Mouse (Mus musculus) forebrain, postnatal 0 days (tissue): ENCODE results near the gene Nudt22. TPM values are rescaled to one million over a fixed set of nuclear protein-coding genes. Genes with fewer than 3 reads are reported as not detected.

ENCODE experiments used
- ATAC-seq: fragments of 200-750 bp; cut with Nextera tagmentation; 2 replicates; pipeline ENCODE4 v1.8.0; 2017; ENCODE audit warnings: mild to moderate bottlenecking, moderate library complexity
- DNase-seq: peaks from one replicate; pipeline ENCODE4 v3.0.0-alpha.2; 2015
- H3K27ac ChIP-seq: fragments of 300-500 bp; sonication (generic); 2 replicates; pipeline ENCODE4 v1.5.1; 2014; ENCODE audit warnings: low read depth, mild to moderate bottlenecking, antibody characterized with exemption, low read length, moderate library complexity, mixed read lengths
- H3K27me3 ChIP-seq: fragments of 300-500 bp; sonication (generic); 2 replicates; pipeline ENCODE4 v1.6.1; 2014; ENCODE audit warnings: mild to moderate bottlenecking, low read length, mixed read lengths; ENCODE audit not compliant: insufficient read depth
- H3K36me3 ChIP-seq: fragments of 300-500 bp; sonication (generic); 2 replicates; pipeline ENCODE4 v1.6.1; 2014; ENCODE audit warnings: mild to moderate bottlenecking, moderate library complexity; ENCODE audit not compliant: insufficient read depth
- H3K4me1 ChIP-seq: fragments of 300-500 bp; sonication (generic); 2 replicates; pipeline ENCODE4 v1.6.1; 2014; ENCODE audit warnings: antibody characterized with exemption; ENCODE audit not compliant: insufficient read depth
- H3K4me2 ChIP-seq: fragments of 300-500 bp; sonication (generic); 2 replicates; pipeline ENCODE4 v1.6.1; 2014; ENCODE audit warnings: low read depth, mild to moderate bottlenecking, moderate library complexity
- H3K4me3 ChIP-seq: fragments of 300-500 bp; sonication (generic); 2 replicates; pipeline ENCODE4 v1.5.1; 2014; ENCODE audit warnings: low read depth, low read length, mixed read lengths
- H3K9ac ChIP-seq: fragments of 300-500 bp; sonication (generic); 2 replicates; pipeline ENCODE4 v1.6.1; 2014; ENCODE audit warnings: mild to moderate bottlenecking
- H3K9me3 ChIP-seq: fragments of 300-500 bp; sonication (generic); 2 replicates; pipeline ENCODE4 v1.6.1; 2016; ENCODE audit warnings: low read length
- CTCF ChIP-seq: sonication (generic); IDR thresholded peaks from 2 replicates; pipeline ENCODE4 v1.5.1; 2016; ENCODE audit warnings: antibody characterized with exemption, control low read depth, low read depth
- WGBS: fragments of 180-500 bp; shearing (Covaris S2); extraction: QIAGEN DNeasy Blood & Tissue Kit; methylation state at CpG from one replicate; pipeline ENCODE4 v1.1.7; 2014; 5-methylcytosine and 5-hydroxymethylcytosine counted together
- polyA plus RNA-seq: library from polyadenylated mRNA; unstranded; fragments of >200 nt; fragmentation: Nextera tagmentation; extraction: Ambion mirVana; gene quantifications from 2 replicates; pipeline ENCODE4 v1.2.1, GENCODE M21; 2015
- total RNA-seq: library from RNA; depleted of rRNA; stranded (reverse); fragments of >200 nt; gene quantifications from 2 replicates; pipeline ENCODE4 v1.2.3, GENCODE M21; 2014

The Nudt22 gene
- total and polyA plus RNA-seq, 2 experiments from 2014 or later = 7.9 to 15.3 TPM

DNA sequence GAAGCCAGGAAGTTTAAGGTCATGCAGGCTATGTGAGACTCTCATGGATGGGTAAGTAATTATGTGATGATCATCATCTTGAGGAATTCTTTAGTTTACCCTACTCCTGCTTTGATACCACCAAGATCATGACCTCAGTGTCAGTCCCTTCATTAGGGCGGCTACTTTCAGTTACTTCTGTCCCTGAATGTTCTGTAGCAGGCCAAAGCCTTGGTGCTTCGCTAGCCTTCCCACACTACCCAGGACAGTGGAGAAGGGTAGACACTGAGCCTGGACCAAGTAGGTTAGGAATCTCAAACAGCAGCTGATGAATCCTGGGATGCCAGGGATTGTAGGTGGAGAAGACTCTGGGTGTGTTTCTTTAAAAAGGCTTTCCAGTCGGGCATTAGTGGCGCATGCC is 14.5 kb downstream of the Nudt22 start:
- Histone ChIP-seq H3K27ac (no peak overlapping the region), H3K4me3 (no peak overlapping the region), H3K4me1 (peaks cover 14% of the 10 kb centered on the region), H3K27me3 (no peaks in the 10 kb centered on the region), H3K36me3 (peaks cover 30% of the 10 kb centered on the region), H3K9me3 (no peaks in the 10 kb centered on the region), H3K4me2 (no peak overlapping the region), H3K9ac (no peak overlapping the region)
- no peak for TF ChIP-seq CTCF
- ATAC-seq = no peak
- DNase-seq = no peak
- 92% methylated on average over 4 of the region's 4 CpGs for WGBS

DNA sequence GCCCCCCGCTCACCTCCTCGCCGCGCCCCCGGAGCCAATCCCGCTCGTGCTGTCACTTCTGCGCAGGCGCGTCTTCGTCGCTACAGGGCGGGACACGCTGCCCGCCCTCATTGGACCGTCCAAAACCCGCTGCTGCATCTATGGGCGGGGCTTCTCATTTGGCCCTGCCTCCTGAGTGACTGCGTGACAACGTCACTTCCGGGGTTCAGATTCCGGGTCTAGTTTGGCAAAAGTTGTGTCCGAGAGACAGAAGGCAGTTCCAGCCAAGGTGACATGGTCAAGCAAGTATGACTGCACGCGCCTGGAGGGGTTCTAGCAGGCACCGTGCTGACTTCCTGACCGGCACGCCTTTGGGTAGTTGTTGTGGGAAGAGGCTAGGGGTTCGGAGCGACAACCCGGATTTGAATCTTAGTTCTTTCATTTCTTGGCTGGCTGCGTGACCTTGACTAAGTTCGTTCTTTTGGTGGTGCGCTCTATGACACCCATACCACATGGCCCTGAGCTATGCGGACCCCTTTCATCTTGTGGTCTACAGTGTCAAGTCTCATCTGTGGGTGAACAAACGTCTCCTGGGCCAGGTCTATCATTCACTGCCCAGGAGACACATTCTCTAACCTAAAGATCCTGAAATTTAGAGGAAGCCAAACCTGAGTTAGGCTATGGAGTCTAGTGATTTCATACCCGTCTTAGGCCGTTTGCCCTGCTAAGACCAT is 15.4 kb downstream of the Nudt22 start, which contains the start of gene Fkbp2:
Fkbp2 (minus strand) TSS at position 121 of the 713 bp plus-strand sequence.
- Histone ChIP-seq H3K9me3 (no peaks in the 10 kb centered on the region), H3K9ac (peak within 1 kb of the TSS; percentile 74), H3K27ac (peak within 1 kb of the TSS; percentile 87), H3K4me2 (peak within 1 kb of the TSS; percentile 77), H3K36me3 (peaks cover 30% of the 10 kb centered on the region), H3K27me3 (no peaks in the 10 kb centered on the region), H3K4me3 (peak within 1 kb of the TSS; percentile 55), H3K4me1 (peaks cover 9% of the 10 kb centered on the region)
- ATAC-seq = peak; percentile 88
- DNase-seq = peak; percentile 100
- 2% methylated on average over 38 of the region's 38 CpGs for WGBS
- TF ChIP-seq CTCF = no peak

DNA sequence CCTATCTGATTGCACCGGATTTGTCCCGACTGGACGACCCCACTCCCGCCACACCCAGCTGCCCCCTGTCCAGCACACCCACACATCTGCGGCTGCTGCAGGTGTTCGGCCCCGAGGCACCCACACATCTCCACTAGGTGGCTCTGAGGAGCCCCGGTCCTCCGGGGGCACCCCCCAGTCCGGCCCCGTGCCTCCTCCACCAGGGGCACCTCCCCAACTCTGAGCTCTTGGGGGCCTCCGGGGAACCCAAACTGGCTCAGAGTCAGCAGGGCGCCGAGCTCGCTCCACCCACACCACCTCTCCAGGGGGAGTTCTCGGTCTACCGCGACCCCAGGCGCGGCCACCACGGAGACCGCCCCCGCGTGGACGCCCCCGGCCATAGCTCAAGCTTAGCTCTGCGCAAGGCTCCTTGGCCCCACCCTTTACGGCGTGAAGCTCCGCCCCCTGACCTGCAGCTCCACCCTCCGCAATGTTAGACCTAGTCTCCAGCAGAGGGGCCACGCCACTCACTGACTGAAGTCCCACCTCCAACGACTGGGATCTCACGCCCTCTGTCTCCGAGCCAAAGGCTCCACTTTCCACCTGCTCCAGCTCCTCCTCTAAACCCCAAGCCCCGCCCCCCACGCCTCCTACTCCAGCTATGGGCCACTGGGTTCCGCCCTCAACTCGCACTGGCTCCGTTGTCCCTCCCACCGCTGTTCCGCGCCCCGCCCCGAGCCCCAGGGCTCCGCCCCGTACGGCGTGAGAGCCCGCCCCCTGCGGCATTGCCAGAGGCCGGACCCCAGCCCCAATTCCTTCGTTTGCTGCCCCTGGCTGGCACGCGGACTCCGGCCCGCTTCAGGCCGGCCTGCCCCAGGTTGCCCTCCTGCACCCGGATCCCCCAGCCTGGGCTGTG is 16.2 kb downstream of the Nudt22 start:
- Histone ChIP-seq H3K27ac (peak overlapping the region; percentile 87), H3K36me3 (peaks cover 23% of the 10 kb centered on the region), H3K4me1 (peaks cover 9% of the 10 kb centered on the region), H3K4me2 (peak overlapping the region; percentile 77), H3K27me3 (no peaks in the 10 kb centered on the region), H3K9ac (peak overlapping the region; percentile 74), H3K9me3 (no peaks in the 10 kb centered on the region), H3K4me3 (peak overlapping the region; percentile 55)
- ATAC-seq = peak; percentile 84
- peak; percentile 77 for TF ChIP-seq CTCF
- DNase-seq = peak; percentile 98
- 1% methylated on average over 56 of the region's 59 CpGs for WGBS

DNA sequence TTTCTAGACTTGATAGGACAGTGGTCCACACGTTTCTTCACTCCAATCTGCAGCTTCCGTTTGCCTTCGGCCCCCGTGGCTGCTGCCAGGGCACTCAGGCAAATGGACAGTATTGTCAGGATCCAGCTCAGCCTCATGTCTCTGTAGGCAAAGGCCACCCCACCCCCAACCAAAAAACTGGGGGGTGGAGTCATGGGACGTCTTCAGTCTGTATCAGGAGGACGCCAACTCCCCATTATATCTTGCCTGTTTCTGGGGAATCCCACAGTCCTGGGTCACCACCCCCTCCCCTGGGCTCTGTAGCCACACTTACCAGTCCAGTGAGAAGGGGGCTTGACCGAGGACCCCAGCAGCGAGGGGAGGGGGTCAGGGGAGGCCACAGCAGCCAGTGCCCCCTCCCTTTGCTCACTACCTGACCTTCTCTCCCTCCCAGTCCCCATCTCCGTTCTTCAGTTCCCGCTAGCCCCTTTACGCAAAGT is 16.9 kb downstream of the Nudt22 start:
- ATAC-seq = no peak
- Histone ChIP-seq H3K27ac (peak overlapping the region; percentile 87), H3K4me2 (peak overlapping the region; percentile 77), H3K27me3 (no peaks in the 10 kb centered on the region), H3K4me3 (peak overlapping the region; percentile 55), H3K36me3 (peaks cover 22% of the 10 kb centered on the region), H3K4me1 (peaks cover 9% of the 10 kb centered on the region), H3K9me3 (no peaks in the 10 kb centered on the region), H3K9ac (peak overlapping the region; percentile 74)
- TF ChIP-seq CTCF = no peak
- WGBS = 8% methylated on average over 11 of the region's 11 CpGs
- DNase-seq = peak; percentile 25

DNA sequence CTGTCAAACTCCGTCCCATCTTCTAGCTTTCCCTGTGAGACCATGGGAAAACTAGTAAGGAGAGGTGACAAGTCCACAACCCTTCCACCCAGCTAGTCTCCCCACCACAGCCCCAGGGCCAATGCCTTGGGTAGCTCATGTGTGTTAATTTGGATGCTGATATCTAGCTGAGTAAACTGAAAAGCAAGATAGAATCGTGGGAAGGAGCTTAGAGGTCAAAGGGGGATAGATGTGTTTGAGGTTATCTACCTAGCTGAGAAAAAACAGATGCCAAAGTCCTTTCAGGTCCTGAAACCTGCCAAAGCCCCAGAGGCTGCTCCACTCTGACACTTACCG is 17.3 kb downstream of the Nudt22 start:
- WGBS = 37% methylated on average over 3 of the region's 3 CpGs
- Histone ChIP-seq H3K4me1 (peaks cover 9% of the 10 kb centered on the region), H3K36me3 (peaks cover 17% of the 10 kb centered on the region), H3K27me3 (no peaks in the 10 kb centered on the region), H3K4me2 (peak overlapping the region; percentile 77), H3K27ac (peak overlapping the region; percentile 87), H3K9ac (0 out of 2 replicates have a peak overlapping the region, but pooled peaks have one; percentile 74), H3K9me3 (no peaks in the 10 kb centered on the region), H3K4me3 (no peak overlapping the region)
- DNase-seq = no peak
- TF ChIP-seq CTCF = no peak
- ATAC-seq = no peak

DNA sequence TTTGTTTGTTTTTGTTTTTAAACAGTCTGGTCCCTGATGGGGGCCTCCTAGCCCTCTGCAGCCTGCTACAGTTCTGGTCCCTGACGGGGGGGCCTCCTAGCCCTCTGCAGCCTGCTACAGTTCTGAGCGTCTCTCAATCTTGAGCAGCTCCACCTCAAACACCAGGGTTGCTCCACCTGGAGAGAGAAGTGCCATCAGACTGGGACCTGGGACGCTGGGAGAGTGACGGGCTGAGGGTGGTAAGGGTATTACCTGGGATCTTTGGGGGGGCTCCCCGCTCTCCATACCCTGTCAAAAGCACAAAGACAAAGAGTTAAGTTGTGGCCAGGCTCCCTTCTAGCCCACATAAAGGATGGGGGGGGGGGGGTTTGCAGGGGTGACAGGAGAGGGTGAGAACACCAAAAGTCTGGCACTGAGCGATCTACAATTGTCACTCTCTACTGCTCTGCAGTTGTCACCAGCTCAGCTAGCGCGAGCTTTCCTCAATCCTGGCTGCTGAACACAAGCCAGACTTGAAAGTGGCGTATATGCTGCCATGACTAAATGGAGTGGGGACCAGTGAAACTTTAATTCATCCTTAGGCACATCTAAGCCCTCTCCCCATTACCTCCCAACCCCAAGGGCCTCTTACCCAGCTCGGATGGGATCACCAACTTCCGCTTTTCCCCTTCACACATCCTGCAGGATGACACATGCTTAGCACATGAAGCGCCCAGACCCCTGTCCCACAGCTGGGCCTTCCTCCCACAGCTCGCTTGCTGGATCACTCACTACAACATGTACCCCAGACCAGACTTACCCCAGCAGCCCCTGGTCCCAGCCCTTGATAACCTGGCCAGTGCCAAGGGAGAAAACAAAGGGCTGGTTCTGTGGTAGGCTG is 17.9 kb downstream of the Nudt22 start:
- Histone ChIP-seq H3K4me2 (peak overlapping the region; percentile 77; the same call in 1 of the 2 replicates), H3K27me3 (no peaks in the 10 kb centered on the region), H3K27ac (peak overlapping the region; percentile 21; the same call in 1 of the 2 replicates), H3K36me3 (peaks cover 16% of the 10 kb centered on the region), H3K4me1 (peaks cover 9% of the 10 kb centered on the region), H3K9ac (0 out of 2 replicates have a peak overlapping the region, but pooled peaks have one; percentile 28), H3K9me3 (no peaks in the 10 kb centered on the region), H3K4me3 (no peak overlapping the region)
- WGBS = 69% methylated on average over 13 of the region's 13 CpGs
- ATAC-seq (no peak), DNase-seq (peak; percentile 18)
- TF ChIP-seq CTCF = no peak
